Mouse (Mus musculus): Measurements from ENCODE around the gene Tcl1b1. TPM values are rescaled to one million over a fixed set of nuclear protein-coding genes. Genes with fewer than 3 reads are reported as not detected.
"Not testable (repeated sequence)": the region's sequence is repeated elsewhere in the genome, so short reads cannot be mapped to it uniquely, and the experiment has no call there.

The Tcl1b1 gene
- polyA plus RNA-seq (2014; fragmentation: Nextera tagmentation; extraction: Ambion mirVana): not detected in 2 replicates

- no peaks in the 10 kb centered on the region for H3K36me3 ChIP-seq (ENCODE audit: control insufficient read depth, insufficient read depth, low read length)
- no peaks in the 10 kb centered on the region for H3K4me1 ChIP-seq (ENCODE audit: control insufficient read depth, insufficient read depth, low read length)
- H3K4me3 ChIP-seq (ENCODE audit: low read depth, low read length): no peak within 1 kb of the TSS
- ATAC-seq (no peak), DNase-seq (ENCODE audit: low spot score) (no peak)
- no peaks in the 10 kb centered on the region for H3K9me3 ChIP-seq (replicated peaks; ENCODE audit: control insufficient read depth, low read length)
- no peaks in the 10 kb centered on the region for H3K27me3 ChIP-seq (replicated peaks; ENCODE audit: control insufficient read depth, insufficient read depth, low read length)
- H3K4me2 ChIP-seq (ENCODE audit: low read length): no peak within 1 kb of the TSS
- 76% methylated on average over 4 of the region's 4 CpGs for WGBS
- no peak within 1 kb of the TSS for H3K9ac ChIP-seq (ENCODE audit: low read length)
- H3K27ac ChIP-seq (ENCODE audit: low read depth, low read length): no peak within 1 kb of the TSS
Observed at GRCm38 (mm10) chr12:105159390-105159789, at the start of gene Tcl1b1. Tcl1b1 (plus strand) TSS chr12:105159690.

GRCm38 (mm10) chr12:105109812-105110211, 49.7 kb upstream of the Tcl1b1 start:
- Histone ChIP-seq H3K27ac (ENCODE audit: low read depth, low read length) (no peak overlapping the region), H3K4me1 (ENCODE audit: control insufficient read depth, insufficient read depth, low read length) (no peaks in the 10 kb centered on the region), H3K36me3 (ENCODE audit: control insufficient read depth, insufficient read depth, low read length) (no peaks in the 10 kb centered on the region), H3K4me2 (ENCODE audit: low read length) (no peak overlapping the region), H3K9me3 (replicated peaks; ENCODE audit: control insufficient read depth, low read length) (no peaks in the 10 kb centered on the region), H3K9ac (ENCODE audit: low read length) (no peak overlapping the region), H3K27me3 (replicated peaks; ENCODE audit: control insufficient read depth, insufficient read depth, low read length) (no peaks in the 10 kb centered on the region), H3K4me3 (ENCODE audit: low read depth, low read length) (no peak overlapping the region)
- ATAC-seq: no peak
- WGBS: 79% methylated on average over 4 of the region's 4 CpGs
- DNase-seq (ENCODE audit: low spot score): no peak

GRCm38 (mm10) chr12:105112321-105112988, 47.0 kb upstream of the Tcl1b1 start:
- H3K27ac ChIP-seq (ENCODE audit: low read depth, low read length): no peak overlapping the region
- no peak overlapping the region for H3K4me3 ChIP-seq (ENCODE audit: low read depth, low read length)
- no peaks in the 10 kb centered on the region for H3K9me3 ChIP-seq (replicated peaks; ENCODE audit: control insufficient read depth, low read length)
- H3K4me2 ChIP-seq (ENCODE audit: low read length): no peak overlapping the region
- no peak overlapping the region for H3K9ac ChIP-seq (ENCODE audit: low read length)
- 60% methylated on average over 13 of the region's 13 CpGs for whole genome bisulfite sequencing
- no peaks in the 10 kb centered on the region for H3K27me3 ChIP-seq (replicated peaks; ENCODE audit: control insufficient read depth, insufficient read depth, low read length)
- no peaks in the 10 kb centered on the region for H3K36me3 ChIP-seq (ENCODE audit: control insufficient read depth, insufficient read depth, low read length)
- H3K4me1 ChIP-seq (ENCODE audit: control insufficient read depth, insufficient read depth, low read length): no peaks in the 10 kb centered on the region
- peak; percentile 32 for DNase-seq (ENCODE audit: low spot score)
- ATAC-seq: no peak

- no peak overlapping the region for H3K9ac ChIP-seq (ENCODE audit: low read length)
- H3K4me3 ChIP-seq (ENCODE audit: low read depth, low read length): no peak overlapping the region
- H3K27ac ChIP-seq (ENCODE audit: low read depth, low read length): no peak overlapping the region
- ATAC-seq (no peak), DNase-seq (ENCODE audit: low spot score) (no peak)
- WGBS: 96% methylated on average over 1 of the region's 1 CpGs
- no peak overlapping the region for H3K4me2 ChIP-seq (ENCODE audit: low read length)
- H3K27me3 ChIP-seq (replicated peaks; ENCODE audit: control insufficient read depth, insufficient read depth, low read length): no peaks in the 10 kb centered on the region
- H3K4me1 ChIP-seq (ENCODE audit: control insufficient read depth, insufficient read depth, low read length): no peaks in the 10 kb centered on the region
- no peaks in the 10 kb centered on the region for H3K9me3 ChIP-seq (replicated peaks; ENCODE audit: control insufficient read depth, low read length)
- no peaks in the 10 kb centered on the region for H3K36me3 ChIP-seq (ENCODE audit: control insufficient read depth, insufficient read depth, low read length)
Observed at GRCm38 (mm10) chr12:105116648-105117047, 42.8 kb upstream of the Tcl1b1 start.

GRCm38 (mm10) chr12:105125362-105125761, 34.1 kb upstream of the Tcl1b1 start:
- no peak overlapping the region for H3K4me3 ChIP-seq (ENCODE audit: low read depth, low read length)
- no peaks in the 10 kb centered on the region for H3K36me3 ChIP-seq (ENCODE audit: control insufficient read depth, insufficient read depth, low read length)
- 79% methylated on average over 6 of the region's 6 CpGs for WGBS
- no peaks in the 10 kb centered on the region for H3K27me3 ChIP-seq (replicated peaks; ENCODE audit: control insufficient read depth, insufficient read depth, low read length)
- no peak for DNase-seq (ENCODE audit: low spot score)
- no peaks in the 10 kb centered on the region for H3K4me1 ChIP-seq (ENCODE audit: control insufficient read depth, insufficient read depth, low read length)
- ATAC-seq: no peak
- no peak overlapping the region for H3K4me2 ChIP-seq (ENCODE audit: low read length)
- no peaks in the 10 kb centered on the region for H3K9me3 ChIP-seq (replicated peaks; ENCODE audit: control insufficient read depth, low read length)
- H3K9ac ChIP-seq (ENCODE audit: low read length): no peak overlapping the region
- no peak overlapping the region for H3K27ac ChIP-seq (ENCODE audit: low read depth, low read length)

- no peaks in the 10 kb centered on the region for H3K27me3 ChIP-seq (replicated peaks; ENCODE audit: control insufficient read depth, insufficient read depth, low read length)
- H3K4me3 ChIP-seq (ENCODE audit: low read depth, low read length): no peak overlapping the region
- no peak overlapping the region for H3K4me2 ChIP-seq (ENCODE audit: low read length)
- H3K27ac ChIP-seq (ENCODE audit: low read depth, low read length): no peak overlapping the region
- ATAC-seq (no peak), DNase-seq (ENCODE audit: low spot score) (no peak)
- H3K9ac ChIP-seq (ENCODE audit: low read length): no peak overlapping the region
- H3K9me3 ChIP-seq (replicated peaks; ENCODE audit: control insufficient read depth, low read length): no peaks in the 10 kb centered on the region
- no peaks in the 10 kb centered on the region for H3K36me3 ChIP-seq (ENCODE audit: control insufficient read depth, insufficient read depth, low read length)
- 33% methylated on average over 4 of the region's 4 CpGs for WGBS
- no peaks in the 10 kb centered on the region for H3K4me1 ChIP-seq (ENCODE audit: control insufficient read depth, insufficient read depth, low read length)
Observed at GRCm38 (mm10) chr12:105126516-105126915, 33.0 kb upstream of the Tcl1b1 start.

GRCm38 (mm10) chr12:105127607-105128006, 31.9 kb upstream of the Tcl1b1 start:
- WGBS: 85% methylated on average over 2 of the region's 2 CpGs
- no peak overlapping the region for H3K9ac ChIP-seq (ENCODE audit: low read length)
- no peak for ATAC-seq

GRCm38 (mm10) chr12:105129494-105130205, 29.8 kb upstream of the Tcl1b1 start:
- 73% methylated on average over 3 of the region's 3 CpGs for WGBS
- H3K4me2 ChIP-seq (ENCODE audit: low read length); H3K27ac ChIP-seq (ENCODE audit: low read depth, low read length); ATAC-seq; H3K27me3 ChIP-seq (replicated peaks; ENCODE audit: control insufficient read depth, insufficient read depth, low read length); DNase-seq (ENCODE audit: low spot score); H3K9ac ChIP-seq (ENCODE audit: low read length); H3K9me3 ChIP-seq (replicated peaks; ENCODE audit: control insufficient read depth, low read length); H3K4me1 ChIP-seq (ENCODE audit: control insufficient read depth, insufficient read depth, low read length); H3K4me3 ChIP-seq (ENCODE audit: low read depth, low read length); H3K36me3 ChIP-seq (ENCODE audit: control insufficient read depth, insufficient read depth, low read length): not testable (repeated sequence)

More at GRCm38 (mm10) chr12:105127607-105128006, 31.9 kb upstream of the Tcl1b1 start:
- H3K9me3 ChIP-seq (replicated peaks; ENCODE audit: control insufficient read depth, low read length): no peaks in the 10 kb centered on the region
- H3K27me3 ChIP-seq (replicated peaks; ENCODE audit: control insufficient read depth, insufficient read depth, low read length): no peaks in the 10 kb centered on the region
- no peak overlapping the region for H3K4me2 ChIP-seq (ENCODE audit: low read length)
- H3K4me3 ChIP-seq (ENCODE audit: low read depth, low read length): no peak overlapping the region
- H3K27ac ChIP-seq (ENCODE audit: low read depth, low read length): no peak overlapping the region
- DNase-seq (ENCODE audit: low spot score): no peak
- H3K36me3 ChIP-seq (ENCODE audit: control insufficient read depth, insufficient read depth, low read length): no peaks in the 10 kb centered on the region
- H3K4me1 ChIP-seq (ENCODE audit: control insufficient read depth, insufficient read depth, low read length): no peaks in the 10 kb centered on the region

- H3K9ac ChIP-seq (ENCODE audit: low read length); DNase-seq (ENCODE audit: low spot score); H3K4me3 ChIP-seq (ENCODE audit: low read depth, low read length); H3K27me3 ChIP-seq (replicated peaks; ENCODE audit: control insufficient read depth, insufficient read depth, low read length); ATAC-seq; H3K36me3 ChIP-seq (ENCODE audit: control insufficient read depth, insufficient read depth, low read length); H3K9me3 ChIP-seq (replicated peaks; ENCODE audit: control insufficient read depth, low read length); H3K27ac ChIP-seq (ENCODE audit: low read depth, low read length); H3K4me1 ChIP-seq (ENCODE audit: control insufficient read depth, insufficient read depth, low read length); H3K4me2 ChIP-seq (ENCODE audit: low read length): not testable (repeated sequence)
- WGBS: 80% methylated on average over 2 of the region's 2 CpGs
Observed at GRCm38 (mm10) chr12:105134167-105134566, 25.3 kb upstream of the Tcl1b1 start.
